Mouse (Mus musculus) MEL (cell line): Measurements from ENCODE around the gene Rab21. TPM values are rescaled to one million over a fixed set of nuclear protein-coding genes. Genes with fewer than 3 reads are reported as not detected.

ENCODE experiments used
- DNase-seq: peaks from one replicate; pipeline ENCODE4 v3.0.0; 2011; ENCODE audit warnings: low read depth, low spot score
- H3K27ac ChIP-seq: 2 replicates; pipeline ENCODE4 v1.5.1; 2012; ENCODE audit warnings: low read depth, mild to moderate bottlenecking, control low read depth, low read length, moderate library complexity; ENCODE audit not compliant: control insufficient read depth
- H3K27me3 ChIP-seq, 2 experiments: fragments of 150-350 bp in 1 of 2; sonication (generic) in 1 of 2; 2 replicates each; pipeline ENCODE4 v1.6.1; 2012; ENCODE audit warnings: low read length in 2 of 2, mild to moderate bottlenecking in 2 of 2, improper control_type of control experiment in 1 of 2, moderate library complexity in 1 of 2; ENCODE audit not compliant: insufficient read depth in 2 of 2, control insufficient read depth in 1 of 2
- H3K36me3 ChIP-seq, 2 experiments: 2 replicates each; pipeline ENCODE4 v1.6.1; 2012 to 2014; ENCODE audit warnings: low read length in 2 of 2, improper control_type of control experiment in 1 of 2, inconsistent platforms in 1 of 2, mild to moderate bottlenecking in 1 of 2; ENCODE audit not compliant: insufficient read depth in 2 of 2, control insufficient read depth in 1 of 2
- H3K4me1 ChIP-seq, 2 experiments: fragments of 150-350 bp in 1 of 2; sonication (generic) in 1 of 2; 2 replicates each; pipeline ENCODE4 v1.6.1; 2012; ENCODE audit warnings: low read length in 2 of 2, improper control_type of control experiment in 1 of 2, mild to moderate bottlenecking in 1 of 2; ENCODE audit not compliant: insufficient read depth in 2 of 2, control insufficient read depth in 1 of 2
- H3K4me3 ChIP-seq, 2 experiments: fragments of 150-350 bp in 1 of 2; sonication (generic) in 1 of 2; 2 replicates each; pipeline ENCODE4 v1.5.1; 2012; ENCODE audit warnings: low read depth in 2 of 2, low read length in 2 of 2, mild to moderate bottlenecking in 2 of 2, moderate library complexity in 2 of 2, control low read depth in 1 of 2, improper control_type of control experiment in 1 of 2; ENCODE audit not compliant: control insufficient read depth in 1 of 2, insufficient read depth in 1 of 2
- H3K79me2 ChIP-seq: 2 replicates; pipeline ENCODE4 v1.6.1; 2012; ENCODE audit warnings: mild to moderate bottlenecking, low read length, moderate library complexity; ENCODE audit not compliant: control insufficient read depth, poor library complexity, insufficient read depth
- H3K9ac ChIP-seq: 2 replicates; pipeline ENCODE4 v1.6.1; 2012; ENCODE audit warnings: low read depth, mild to moderate bottlenecking, control low read depth, low read length, moderate library complexity; ENCODE audit not compliant: control insufficient read depth, poor library complexity, severe bottlenecking
- H3K9me3 ChIP-seq: fragments of 150-350 bp; sonication (generic); replicated peaks from 2 replicates; pipeline ENCODE4 v1.6.1; 2012; ENCODE audit warnings: mild to moderate bottlenecking, low read length, improper control_type of control experiment, moderate library complexity; ENCODE audit not compliant: insufficient read depth
- CHD1 ChIP-seq: IDR thresholded peaks from 2 replicates; pipeline ENCODE4 v1.6.1; 2012; ENCODE audit warnings: low read depth, mild to moderate bottlenecking, inconsistent platforms, low read length, improper control_type of control experiment
- CHD2 ChIP-seq: IDR thresholded peaks from 2 replicates; pipeline ENCODE4 v1.6.1; 2011; ENCODE audit warnings: low read length, improper control_type of control experiment
- E2F4 ChIP-seq: IDR thresholded peaks from 2 replicates; pipeline ENCODE4 v1.6.1; 2011; ENCODE audit warnings: low read depth, low read length, improper control_type of control experiment, borderline replicate concordance
- ELF1 ChIP-seq: IDR thresholded peaks from 2 replicates; pipeline ENCODE4 v1.6.1; 2014; ENCODE audit warnings: low read depth, mild to moderate bottlenecking, inconsistent platforms, low read length, improper control_type of control experiment, moderate library complexity
- ETS1 ChIP-seq: IDR thresholded peaks from 2 replicates; pipeline ENCODE4 v1.6.1; 2012; ENCODE audit warnings: low read depth, mild to moderate bottlenecking, inconsistent platforms, low read length, improper control_type of control experiment, moderate library complexity
- GATA1 ChIP-seq: IDR thresholded peaks from 2 replicates; pipeline ENCODE4 v1.6.1; 2011; ENCODE audit warnings: low read depth, low read length, improper control_type of control experiment
- HCFC1 ChIP-seq: IDR thresholded peaks from 2 replicates; pipeline ENCODE4 v1.6.1; 2012; ENCODE audit warnings: low read depth, mild to moderate bottlenecking, inconsistent platforms, low read length, improper control_type of control experiment, moderate library complexity
- JUND ChIP-seq: IDR thresholded peaks from 2 replicates; pipeline ENCODE4 v1.6.1; 2011; ENCODE audit warnings: low read depth, mild to moderate bottlenecking, improper control_type of control experiment, low read length
- MAX ChIP-seq: IDR thresholded peaks from 2 replicates; pipeline ENCODE4 v1.6.1; 2011; ENCODE audit warnings: low read length, improper control_type of control experiment
- MAZ ChIP-seq: IDR thresholded peaks from 2 replicates; pipeline ENCODE4 v1.6.1; 2012; ENCODE audit warnings: low read depth, mild to moderate bottlenecking, inconsistent platforms, low read length, improper control_type of control experiment
- MEF2A ChIP-seq: IDR thresholded peaks from 2 replicates; pipeline ENCODE4 v1.6.1; 2014; ENCODE audit warnings: low read depth, mild to moderate bottlenecking, inconsistent platforms, low read length, improper control_type of control experiment; ENCODE audit not compliant: poor library complexity, insufficient replicate concordance, severe bottlenecking; ENCODE audit errors: extremely low read depth
- MYB ChIP-seq: IDR thresholded peaks from 2 replicates; pipeline ENCODE4 v1.6.1; 2011; ENCODE audit warnings: mild to moderate bottlenecking, low read depth, low read length, improper control_type of control experiment
- NELFE ChIP-seq: IDR thresholded peaks from 2 replicates; pipeline ENCODE4 v1.6.1; 2011; ENCODE audit warnings: low read depth, low read length, improper control_type of control experiment
- NRF1 ChIP-seq: IDR thresholded peaks from 2 replicates; pipeline ENCODE4 v1.6.1; 2014; ENCODE audit warnings: low read depth, mild to moderate bottlenecking, inconsistent platforms, low read length, improper control_type of control experiment, moderate library complexity; ENCODE audit not compliant: poor library complexity, insufficient read depth, severe bottlenecking
- POLR2AphosphoS2 ChIP-seq: IDR thresholded peaks from 2 replicates; pipeline ENCODE4 v1.6.1; 2011; ENCODE audit warnings: low read length, improper control_type of control experiment
- POLR2AphosphoS5 ChIP-seq: IDR thresholded peaks from 2 replicates; pipeline ENCODE4 v1.6.1; 2012; ENCODE audit warnings: low read depth, borderline replicate concordance, mild to moderate bottlenecking, inconsistent platforms, low read length, moderate library complexity, mixed read lengths
- RAD21 ChIP-seq: IDR thresholded peaks from 2 replicates; pipeline ENCODE4 v1.6.1; 2011; ENCODE audit warnings: mild to moderate bottlenecking, low read depth, low read length, improper control_type of control experiment
- RCOR1 ChIP-seq: IDR thresholded peaks from 2 replicates; pipeline ENCODE4 v1.6.1; 2012; ENCODE audit warnings: low read depth, mild to moderate bottlenecking, inconsistent platforms, low read length, improper control_type of control experiment
- SIN3A ChIP-seq: IDR thresholded peaks from 2 replicates; pipeline ENCODE4 v1.6.1; 2012; ENCODE audit warnings: low read length, improper control_type of control experiment, inconsistent platforms
- SMC3 ChIP-seq: IDR thresholded peaks from 2 replicates; pipeline ENCODE4 v1.6.1; 2011; ENCODE audit warnings: low read depth, low read length, improper control_type of control experiment
- TBP ChIP-seq: IDR thresholded peaks from 2 replicates; pipeline ENCODE4 v1.8.0; 2011; ENCODE audit warnings: low read depth, low read length, improper control_type of control experiment
- UBTF ChIP-seq: IDR thresholded peaks from 2 replicates; pipeline ENCODE4 v1.6.1; 2012; ENCODE audit warnings: low read depth, mild to moderate bottlenecking, inconsistent platforms, low read length, improper control_type of control experiment, moderate library complexity, borderline replicate concordance; ENCODE audit not compliant: insufficient read depth
- USF1 ChIP-seq: IDR thresholded peaks from 2 replicates; pipeline ENCODE4 v1.6.1; 2014; ENCODE audit warnings: low read depth, mild to moderate bottlenecking, inconsistent platforms, low read length, improper control_type of control experiment, moderate library complexity
- ZKSCAN1 ChIP-seq: IDR thresholded peaks from 2 replicates; pipeline ENCODE4 v1.6.1; 2012; ENCODE audit warnings: low read depth, mild to moderate bottlenecking, inconsistent platforms, low read length, improper control_type of control experiment, moderate library complexity
- ZNF384 ChIP-seq: IDR thresholded peaks from 2 replicates; pipeline ENCODE4 v1.6.1; 2012; ENCODE audit warnings: low read depth, mild to moderate bottlenecking, inconsistent platforms, low read length, improper control_type of control experiment
- polyA plus RNA-seq, 2 experiments: library from polyadenylated mRNA; stranded (reverse) in 1 of 2; unstranded in 1 of 2; fragments of >175 nt in 1 of 2; fragments of >200 nt in 1 of 2; gene quantifications; 2 replicates each; pipeline versions ENCODE4 v1.2.1 to v1.2.4; 2012; ENCODE audit warnings: low replicate concordance in 2 of 2, low read depth in 1 of 2; ENCODE audit not compliant: insufficient read length in 2 of 2, insufficient read depth in 1 of 2, missing spikeins in 1 of 2
- total RNA-seq: library from RNA; depleted of rRNA; stranded (reverse); fragments of 300-350 nt; gene quantifications from 2 replicates; pipeline ENCODE4 v1.2.3, GENCODE M21; 2012

The Rab21 gene
- total and polyA plus RNA-seq, 3 experiments, result 12.9 to 31.5 (median 20.9) TPM

GRCm38 (mm10) chr10:115262926-115263562 is 52.4 kb downstream of the Rab21 start:
- H3K36me3 ChIP-seq, result no peaks in the 10 kb centered on the region
- no peak for DNase-seq
- H3K9ac ChIP-seq, result no peak overlapping the region
- TF ChIP-seq SIN3A (no peak), ZKSCAN1 (no peak), ETS1 (no peak), POLR2AphosphoS5 (no peak), SMC3 (no peak), UBTF (no peak), JUND (no peak), TBP (no peak), GATA1 (no peak), MAZ (no peak)
- no peak overlapping the region for H3K4me3 ChIP-seq
- H3K79me2 ChIP-seq, result no peaks in the 10 kb centered on the region
- no peak overlapping the region for H3K27ac ChIP-seq
- peaks cover 4% of the 10 kb centered on the region in 2 experiments for H3K27me3 ChIP-seq
- H3K4me1 ChIP-seq, result no peaks in the 10 kb centered on the region
- H3K9me3 ChIP-seq, result no peaks in the 10 kb centered on the region

- Histone ChIP-seq H3K9ac (no peak overlapping the region), H3K27me3 (peaks cover 2 to 4% of the 10 kb centered on the region in 2 experiments), H3K36me3 (no peaks in the 10 kb centered on the region), H3K27ac (no peak overlapping the region), H3K79me2 (no peaks in the 10 kb centered on the region), H3K4me3 (no peak overlapping the region), H3K9me3 (no peaks in the 10 kb centered on the region), H3K4me1 (no peaks in the 10 kb centered on the region)
- no peak for TF ChIP-seq TBP
- TF ChIP-seq USF1, result no peak
- no peak for TF ChIP-seq POLR2AphosphoS2
- TF ChIP-seq CHD1, result no peak
- TF ChIP-seq MYB, result no peak
- no peak for TF ChIP-seq NELFE
- TF ChIP-seq POLR2AphosphoS5, result no peak
- TF ChIP-seq SIN3A, result no peak
- TF ChIP-seq ETS1, result no peak
- no peak for DNase-seq
Observed at GRCm38 (mm10) chr10:115262261-115262660, 53.1 kb downstream of the Rab21 start.

GRCm38 (mm10) chr10:115261428-115261827 is 54.0 kb downstream of the Rab21 start:
- Histone ChIP-seq H3K9me3 (no peaks in the 10 kb centered on the region), H3K27ac (no peak overlapping the region), H3K4me3 (no peak overlapping the region), H3K79me2 (no peaks in the 10 kb centered on the region), H3K36me3 (no peaks in the 10 kb centered on the region), H3K9ac (no peak overlapping the region), H3K4me1 (no peaks in the 10 kb centered on the region), H3K27me3 (peaks cover 0 to 4% of the 10 kb centered on the region in 2 experiments; a peak in 3 of 4 replicates)
- no peak for DNase-seq
- TF ChIP-seq MAX (no peak), E2F4 (no peak), RAD21 (no peak), CHD2 (no peak), ZNF384 (no peak), NRF1 (no peak), RCOR1 (no peak), MAZ (no peak), MEF2A (no peak), ETS1 (no peak), HCFC1 (no peak), CHD1 (no peak), TBP (no peak), SIN3A (no peak), ELF1 (no peak), UBTF (no peak)
